Mouse (Mus musculus): ENCODE results near the gene Gm20458. TPM values are rescaled to one million over a fixed set of nuclear protein-coding genes. Genes with fewer than 3 reads are reported as not detected.

The Gm20458 gene
- total RNA-seq, 1 experiment from 2014 or later, result 0.82 TPM

DNA sequence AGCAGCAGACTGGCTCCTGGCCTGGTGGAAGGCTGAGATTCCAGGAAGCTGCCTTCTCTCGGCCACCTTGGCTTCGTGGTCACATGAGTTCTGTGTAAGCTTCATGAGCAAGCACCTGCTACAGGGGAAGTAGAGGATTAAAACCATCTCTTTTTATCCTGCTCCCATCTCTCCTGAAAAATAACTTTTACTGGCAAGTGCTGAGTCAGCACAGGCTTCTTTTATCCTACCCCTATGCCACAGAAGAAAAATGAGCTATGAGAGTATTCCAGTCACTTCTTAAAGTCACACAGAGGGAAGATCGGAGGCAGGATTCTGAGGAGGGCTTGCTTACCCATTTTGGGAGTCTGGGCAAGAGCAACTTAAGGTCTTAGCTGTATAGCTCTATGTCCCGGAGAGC is 76.2 kb downstream of the Gm20458 start:
- DNase-seq, result no peak

Other genes starting within 250 kb of the Gm20458 start
- not detected in 2 replicates for gene Wfdc15b, start 239.3 kb upstream of the Gm20458 start, total RNA-seq (2021)
- not detected in 2 replicates for gene Svs2, start 222.5 kb upstream of the Gm20458 start, total RNA-seq (2021)
- not detected in 2 replicates for gene Svs3b, start 204.3 kb upstream of the Gm20458 start, total RNA-seq (2021)
- gene Svs4, start 182.5 kb upstream of the Gm20458 start, total RNA-seq (2021), result not detected in 2 replicates
- gene Svs3a, start 171.7 kb upstream of the Gm20458 start, total RNA-seq (2021), result not detected in 2 replicates
- not detected in 2 replicates for gene Svs6, start 144.2 kb upstream of the Gm20458 start, total RNA-seq (2021)
- 0.70 and 0.98 TPM in 2 replicates for gene Svs5, start 128.2 kb upstream of the Gm20458 start, total RNA-seq (2021)
- 9.2 and 9.3 TPM in 2 replicates for gene Slpi, start 71.9 kb upstream of the Gm20458 start, total RNA-seq (2021)
- gene Rbpjl, start 57.8 kb upstream of the Gm20458 start, total RNA-seq (2021), result not detected in 2 replicates
- gene Matn4, start 55.8 kb upstream of the Gm20458 start, total RNA-seq (2021), result 1.7 and 2.3 TPM in 2 replicates
- gene Sdc4, start 17.1 kb upstream of the Gm20458 start, total RNA-seq (2021), result 153 and 208 TPM in 2 replicates
- gene Sys1, start 4.0 kb upstream of the Gm20458 start, total RNA-seq (2021), result 31.2 and 34.2 TPM in 2 replicates
- gene Trp53tg5, start 12.8 kb downstream of the Gm20458 start, total RNA-seq (2021), result not detected in 2 replicates
- gene Dbndd2, start 25.1 kb downstream of the Gm20458 start, total RNA-seq (2021), result 10.0 and 13.8 TPM in 2 replicates
- gene Pigt, start 36.6 kb downstream of the Gm20458 start, total RNA-seq (2021), result 85.2 and 89.0 TPM in 2 replicates
- gene Wfdc2, start 101.4 kb downstream of the Gm20458 start, total RNA-seq (2021), result 2.1 TPM in 1 of 2 replicates, not detected in the other
- not detected in 2 replicates for gene Spint3, start 112.5 kb downstream of the Gm20458 start, total RNA-seq (2021)
- gene Wfdc6a, start 124.5 kb downstream of the Gm20458 start, total RNA-seq (2021), result 0.49 and 1.2 TPM in 2 replicates
- gene Eppin, start 132.6 kb downstream of the Gm20458 start, total RNA-seq (2021), result not detected in 2 replicates
- not detected in 2 replicates for gene Wfdc6b, start 152.6 kb downstream of the Gm20458 start, total RNA-seq (2021)
- gene Wfdc8, start 152.7 kb downstream of the Gm20458 start, total RNA-seq (2021), result 0.23 TPM in 1 of 2 replicates, not detected in the other
- not detected in 2 replicates for gene Wfdc16, start 177.8 kb downstream of the Gm20458 start, total RNA-seq (2021)
- gene Wfdc10, start 195.1 kb downstream of the Gm20458 start, total RNA-seq (2021), result not detected in 2 replicates
- not detected in 2 replicates for gene Wfdc9, start 195.6 kb downstream of the Gm20458 start, total RNA-seq (2021)
- gene Wfdc11, start 213.1 kb downstream of the Gm20458 start, total RNA-seq (2021), result not detected in 2 replicates
- gene Wfdc13, start 224.1 kb downstream of the Gm20458 start, total RNA-seq (2021), result not detected in 2 replicates
- not detected in 2 replicates for gene Spint4, start 237.5 kb downstream of the Gm20458 start, total RNA-seq (2021)